Mouse (Mus musculus): ENCODE measurements at regions not wholly inside any gene's neighbourhood (a gene's known extent, or its start where the extent isn't known, plus 50 kb on each side); places are given as distances from the start of the nearest gene placed in this dataset.

DNA sequence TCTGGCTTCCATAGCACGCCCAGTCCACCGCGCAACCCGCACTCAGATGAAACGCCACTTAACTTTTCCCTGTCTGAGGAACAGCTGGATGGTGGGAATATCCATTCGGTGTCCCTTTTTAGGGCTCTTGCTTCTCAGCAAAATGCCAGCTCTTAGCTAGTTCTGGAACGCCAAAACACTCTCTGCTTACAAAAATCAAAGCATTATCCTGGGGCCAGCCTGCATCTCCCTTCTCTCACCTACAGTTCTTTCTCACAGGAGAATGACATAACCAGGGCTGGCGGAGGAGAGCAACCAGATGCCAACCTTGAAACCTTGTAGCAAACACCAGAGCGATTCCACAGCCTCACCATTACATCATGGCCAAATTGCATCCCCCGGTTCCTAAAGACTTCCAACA is 236.4 kb upstream of the Kazn start:
- TF ChIP-seq POLR2A (IDR thresholded peaks at IDR 0.05; ENCODE audit: low read depth, low read length) = no peak
- TF ChIP-seq CTCF (conservative IDR thresholded peaks at IDR 0.05; ENCODE audit: insufficient read depth, insufficient read length, low read depth, low read length) = no peak
- WGBS = 89% methylated on average over 10 of the region's 10 CpGs
- DNase-seq = no peak

DNA sequence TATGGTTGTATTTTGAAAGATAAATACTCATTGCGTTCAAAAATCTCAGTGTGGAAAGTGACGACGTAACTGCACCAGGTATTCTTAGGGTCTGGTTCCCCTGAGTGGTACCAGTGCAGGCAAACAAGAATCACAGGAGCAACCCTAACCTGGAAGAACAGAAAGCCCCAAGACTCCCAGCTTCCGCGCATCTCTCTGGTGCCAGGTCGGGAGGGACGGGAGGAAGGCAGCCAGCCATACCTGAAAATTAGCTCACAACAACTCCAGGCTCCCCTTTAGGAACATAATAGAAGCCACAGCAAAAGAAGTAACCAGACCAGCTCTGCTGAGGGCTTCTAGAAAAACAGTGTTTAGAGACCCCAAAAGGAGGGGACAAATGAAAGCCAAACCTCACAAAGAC is 235.4 kb upstream of the Kazn start:
- no peaks in the 10 kb centered on the region for H3K36me3 ChIP-seq (ENCODE audit: control insufficient read depth, insufficient read depth, low read length)
- WGBS = 91% methylated on average over 7 of the region's 7 CpGs
- no peak overlapping the region for H3K4me3 ChIP-seq (ENCODE audit: insufficient read depth, low read depth, low read length)

More for the DNA sequence above, 236.4 kb upstream of the Kazn start:
- H3K4me3 ChIP-seq (ENCODE audit: insufficient read depth, low read depth, low read length) = no peak overlapping the region
- H3K4me1 ChIP-seq (ENCODE audit: control insufficient read depth, insufficient read depth, low read length) = no peaks in the 10 kb centered on the region
- H3K27me3 ChIP-seq (replicated peaks; ENCODE audit: control insufficient read depth, insufficient read depth, low read length) = no peaks in the 10 kb centered on the region
- H3K27ac ChIP-seq (ENCODE audit: insufficient read depth, low read depth, low read length) = no peak overlapping the region
- H3K36me3 ChIP-seq (ENCODE audit: control insufficient read depth, insufficient read depth, low read length) = no peaks in the 10 kb centered on the region

GRCm38 (mm10) chr4:142474018-142474417 is 234.8 kb upstream of the Kazn start:
- no peaks in the 10 kb centered on the region for H3K27me3 ChIP-seq (replicated peaks; ENCODE audit: control insufficient read depth, insufficient read depth, low read length)
- no peak overlapping the region for H3K4me3 ChIP-seq (ENCODE audit: insufficient read depth, low read depth, low read length)
- no peaks in the 10 kb centered on the region for H3K4me1 ChIP-seq (ENCODE audit: control insufficient read depth, insufficient read depth, low read length)
- peak; percentile 27 for DNase-seq
- no peaks in the 10 kb centered on the region for H3K36me3 ChIP-seq (ENCODE audit: control insufficient read depth, insufficient read depth, low read length)
- 59% methylated on average over 12 of the region's 12 CpGs for WGBS
- TF ChIP-seq POLR2A (IDR thresholded peaks at IDR 0.05; ENCODE audit: low read depth, low read length) (no peak), CTCF (conservative IDR thresholded peaks at IDR 0.05; ENCODE audit: insufficient read depth, insufficient read length, low read depth, low read length) (no peak)
- H3K27ac ChIP-seq (ENCODE audit: insufficient read depth, low read depth, low read length) = no peak overlapping the region

More for the DNA sequence above, 235.4 kb upstream of the Kazn start:
- Histone ChIP-seq H3K27me3 (replicated peaks; ENCODE audit: control insufficient read depth, insufficient read depth, low read length) (no peaks in the 10 kb centered on the region), H3K4me1 (ENCODE audit: control insufficient read depth, insufficient read depth, low read length) (no peaks in the 10 kb centered on the region), H3K27ac (ENCODE audit: insufficient read depth, low read depth, low read length) (no peak overlapping the region)
- DNase-seq = no peak
- TF ChIP-seq POLR2A (IDR thresholded peaks at IDR 0.05; ENCODE audit: low read depth, low read length) (no peak), CTCF (conservative IDR thresholded peaks at IDR 0.05; ENCODE audit: insufficient read depth, insufficient read length, low read depth, low read length) (no peak)

GRCm38 (mm10) chr4:142473284-142473683 is 234.1 kb upstream of the Kazn start:
- H3K27me3 ChIP-seq (replicated peaks; ENCODE audit: control insufficient read depth, insufficient read depth, low read length) = no peaks in the 10 kb centered on the region
- TF ChIP-seq CTCF (conservative IDR thresholded peaks at IDR 0.05; ENCODE audit: insufficient read depth, insufficient read length, low read depth, low read length) (no peak), POLR2A (IDR thresholded peaks at IDR 0.05; ENCODE audit: low read depth, low read length) (no peak)
- no peak for DNase-seq
- WGBS = 77% methylated on average over 8 of the region's 8 CpGs
- no peaks in the 10 kb centered on the region for H3K36me3 ChIP-seq (ENCODE audit: control insufficient read depth, insufficient read depth, low read length)
- H3K4me1 ChIP-seq (ENCODE audit: control insufficient read depth, insufficient read depth, low read length) = no peaks in the 10 kb centered on the region
- no peak overlapping the region for H3K4me3 ChIP-seq (ENCODE audit: insufficient read depth, low read depth, low read length)
- no peak overlapping the region for H3K27ac ChIP-seq (ENCODE audit: insufficient read depth, low read depth, low read length)

DNA sequence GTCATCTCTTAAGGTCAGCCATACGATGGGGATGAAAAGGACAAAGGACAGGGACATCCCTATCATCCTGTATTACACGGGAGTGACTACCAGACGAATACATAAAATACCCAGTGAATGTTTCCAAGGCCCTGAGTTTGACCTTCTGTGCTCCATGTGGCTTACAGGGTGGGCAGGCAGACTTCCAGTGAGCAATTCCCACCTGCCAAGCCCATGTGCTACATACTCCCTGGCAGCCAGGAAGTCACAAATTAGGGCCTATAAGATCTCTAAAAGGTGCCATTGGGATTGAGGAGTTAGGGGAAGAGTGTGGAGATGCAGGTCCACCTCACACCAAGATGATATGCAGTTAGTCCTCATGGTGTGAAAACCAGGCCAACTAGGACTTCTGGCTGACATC is 233.1 kb upstream of the Kazn start:
- no peaks in the 10 kb centered on the region for H3K36me3 ChIP-seq (ENCODE audit: control insufficient read depth, insufficient read depth, low read length)
- H3K27me3 ChIP-seq (replicated peaks; ENCODE audit: control insufficient read depth, insufficient read depth, low read length) = no peaks in the 10 kb centered on the region
- no peak overlapping the region for H3K4me3 ChIP-seq (ENCODE audit: insufficient read depth, low read depth, low read length)
- no peaks in the 10 kb centered on the region for H3K4me1 ChIP-seq (ENCODE audit: control insufficient read depth, insufficient read depth, low read length)
- TF ChIP-seq CTCF (conservative IDR thresholded peaks at IDR 0.05; ENCODE audit: insufficient read depth, insufficient read length, low read depth, low read length) = no peak
- TF ChIP-seq POLR2A (IDR thresholded peaks at IDR 0.05; ENCODE audit: low read depth, low read length) = no peak
- DNase-seq = no peak
- 85% methylated on average over 3 of the region's 3 CpGs for WGBS
- no peak overlapping the region for H3K27ac ChIP-seq (ENCODE audit: insufficient read depth, low read depth, low read length)

- TF ChIP-seq POLR2A (IDR thresholded peaks at IDR 0.05; ENCODE audit: low read depth, low read length) (no peak), CTCF (conservative IDR thresholded peaks at IDR 0.05; ENCODE audit: insufficient read depth, insufficient read length, low read depth, low read length) (no peak)
- Histone ChIP-seq H3K27me3 (replicated peaks; ENCODE audit: control insufficient read depth, insufficient read depth, low read length) (no peaks in the 10 kb centered on the region), H3K4me3 (ENCODE audit: insufficient read depth, low read depth, low read length) (no peak overlapping the region), H3K4me1 (ENCODE audit: control insufficient read depth, insufficient read depth, low read length) (no peaks in the 10 kb centered on the region), H3K36me3 (ENCODE audit: control insufficient read depth, insufficient read depth, low read length) (no peaks in the 10 kb centered on the region), H3K27ac (ENCODE audit: insufficient read depth, low read depth, low read length) (no peak overlapping the region)
- no peak for DNase-seq
- 94% methylated on average over 6 of the region's 6 CpGs for WGBS
Observed at GRCm38 (mm10) chr4:142470784-142471183, 231.6 kb upstream of the Kazn start.

- no peak for DNase-seq
- Histone ChIP-seq H3K36me3 (ENCODE audit: control insufficient read depth, insufficient read depth, low read length) (no peaks in the 10 kb centered on the region), H3K4me1 (ENCODE audit: control insufficient read depth, insufficient read depth, low read length) (no peaks in the 10 kb centered on the region), H3K27me3 (replicated peaks; ENCODE audit: control insufficient read depth, insufficient read depth, low read length) (no peaks in the 10 kb centered on the region), H3K4me3 (ENCODE audit: insufficient read depth, low read depth, low read length) (no peak overlapping the region), H3K27ac (ENCODE audit: insufficient read depth, low read depth, low read length) (no peak overlapping the region)
- 67% methylated on average over 6 of the region's 6 CpGs for WGBS
- TF ChIP-seq POLR2A (IDR thresholded peaks at IDR 0.05; ENCODE audit: low read depth, low read length) (no peak), CTCF (conservative IDR thresholded peaks at IDR 0.05; ENCODE audit: insufficient read depth, insufficient read length, low read depth, low read length) (no peak)
Observed at GRCm38 (mm10) chr4:142467920-142468319, 228.7 kb upstream of the Kazn start.

- H3K4me1 ChIP-seq (ENCODE audit: control insufficient read depth, insufficient read depth, low read length) = no peaks in the 10 kb centered on the region
Observed at GRCm38 (mm10) chr4:142465226-142465625, 226.0 kb upstream of the Kazn start.

More at GRCm38 (mm10) chr4:142465226-142465625, 226.0 kb upstream of the Kazn start:
- TF ChIP-seq POLR2A (IDR thresholded peaks at IDR 0.05; ENCODE audit: low read depth, low read length) (no peak), CTCF (conservative IDR thresholded peaks at IDR 0.05; ENCODE audit: insufficient read depth, insufficient read length, low read depth, low read length) (no peak)
- H3K27me3 ChIP-seq (replicated peaks; ENCODE audit: control insufficient read depth, insufficient read depth, low read length) = no peaks in the 10 kb centered on the region
- WGBS = 48% methylated on average over 4 of the region's 4 CpGs
- H3K36me3 ChIP-seq (ENCODE audit: control insufficient read depth, insufficient read depth, low read length) = no peaks in the 10 kb centered on the region
- no peak overlapping the region for H3K27ac ChIP-seq (ENCODE audit: insufficient read depth, low read depth, low read length)
- peak; percentile 63 for DNase-seq
- H3K4me3 ChIP-seq (ENCODE audit: insufficient read depth, low read depth, low read length) = no peak overlapping the region
